Mouse (Mus musculus) cortical plate, adult 2 months (tissue): ENCODE measurements around the gene Itpr2.

Experiments used
- CTCF ChIP-seq: fragments of 200-500 bp; IDR thresholded peaks from 2 replicates; pipeline ENCODE4 v1.5.1; 2011; ENCODE audit warnings: mild to moderate bottlenecking, control low read depth, low read length; ENCODE audit not compliant: insufficient read depth; ENCODE audit errors: extremely low read depth
- POLR2A ChIP-seq: fragments of 200-500 bp; IDR thresholded peaks from 2 replicates; pipeline ENCODE4 v1.6.1; 2011; ENCODE audit warnings: mild to moderate bottlenecking, low read length, control low read depth; ENCODE audit not compliant: insufficient read depth; ENCODE audit errors: extremely low read depth

- TF ChIP-seq CTCF (no peak), POLR2A (no peak)
Observed at GRCm38 (mm10) chr6:146501316-146501865, 632 bp downstream of the Itpr2 start.
